Mouse (Mus musculus) thymus, adult 18-20 months (tissue): ENCODE data around the gene Luc7l.
A peak's percentile ranks its signal among the peaks of the same experiment; 100 is the strongest.

Experiments
- DNase-seq, 2 experiments: peaks; one replicate each; pipeline ENCODE4 v3.0.0; 2022; ENCODE audit warnings: mixed read lengths in 2 of 2

Gene Luc7l

GRCm38 (mm10) chr17:26252539-26253251, at the start of gene Luc7l:
Gene Luc7l, plus strand, starts transcription at chr17:26252896.
- DNase-seq = peak; percentile 87 to 89

GRCm38 (mm10) chr17:26203321-26203811, 49.3 kb upstream of the Luc7l start:
- peak in 1 of 2 experiments; percentile 15 for DNase-seq

- no peak for DNase-seq
Observed at GRCm38 (mm10) chr17:26204766-26205165, 47.9 kb upstream of the Luc7l start.

- no peak for DNase-seq
Observed at GRCm38 (mm10) chr17:26206392-26206791, 46.3 kb upstream of the Luc7l start.

GRCm38 (mm10) chr17:26207686-26208085, 45.0 kb upstream of the Luc7l start, which contains the start of gene Arhgdig:
Gene Arhgdig, minus strand, starts transcription at chr17:26207786.
- no peak for DNase-seq

GRCm38 (mm10) chr17:26212241-26212640, 40.5 kb upstream of the Luc7l start:
- no peak for DNase-seq

- no peak for DNase-seq
Observed at GRCm38 (mm10) chr17:26212681-26213080, 40.0 kb upstream of the Luc7l start.

- DNase-seq = no peak
Observed at GRCm38 (mm10) chr17:26221508-26221907, 31.2 kb upstream of the Luc7l start.

GRCm38 (mm10) chr17:26225150-26225549, 27.5 kb upstream of the Luc7l start:
- no peak for DNase-seq

GRCm38 (mm10) chr17:26229776-26230175, 22.9 kb upstream of the Luc7l start:
- no peak for DNase-seq

GRCm38 (mm10) chr17:26231156-26231555, 21.5 kb upstream of the Luc7l start:
- no peak for DNase-seq

- no peak for DNase-seq
Observed at GRCm38 (mm10) chr17:26232863-26233262, 19.8 kb upstream of the Luc7l start.

GRCm38 (mm10) chr17:26234386-26234785, 18.3 kb upstream of the Luc7l start:
- DNase-seq = no peak

- no peak for DNase-seq
Observed at GRCm38 (mm10) chr17:26235077-26235815, 17.4 kb upstream of the Luc7l start.

- DNase-seq = no peak
Observed at GRCm38 (mm10) chr17:26237667-26238066, 15.0 kb upstream of the Luc7l start.

- DNase-seq = no peak
Observed at GRCm38 (mm10) chr17:26239551-26239950, 13.1 kb upstream of the Luc7l start.

- DNase-seq = no peak
Observed at GRCm38 (mm10) chr17:26240120-26240790, 12.4 kb upstream of the Luc7l start.

GRCm38 (mm10) chr17:26240990-26241389, 11.7 kb upstream of the Luc7l start:
- no peak for DNase-seq

GRCm38 (mm10) chr17:26243471-26244100, 9.1 kb upstream of the Luc7l start:
- DNase-seq = peak in 1 of 2 experiments; percentile 50

GRCm38 (mm10) chr17:26244101-26244841, 8.4 kb upstream of the Luc7l start, which contains the start of gene Fam234a:
Gene Fam234a, minus strand, starts transcription at chr17:26244242.
- DNase-seq = peak; percentile 79 to 86

- DNase-seq = no peak
Observed at GRCm38 (mm10) chr17:26251886-26252538, 684 bp upstream of the Luc7l start.
